Mouse (Mus musculus): ENCODE measurements around the gene Man1c1. TPM values are rescaled to one million over a fixed set of nuclear protein-coding genes. Genes with fewer than 3 reads are reported as not detected.

Man1c1 gene
- polyA plus RNA-seq, 1 experiment = 6.7 TPM

DNA sequence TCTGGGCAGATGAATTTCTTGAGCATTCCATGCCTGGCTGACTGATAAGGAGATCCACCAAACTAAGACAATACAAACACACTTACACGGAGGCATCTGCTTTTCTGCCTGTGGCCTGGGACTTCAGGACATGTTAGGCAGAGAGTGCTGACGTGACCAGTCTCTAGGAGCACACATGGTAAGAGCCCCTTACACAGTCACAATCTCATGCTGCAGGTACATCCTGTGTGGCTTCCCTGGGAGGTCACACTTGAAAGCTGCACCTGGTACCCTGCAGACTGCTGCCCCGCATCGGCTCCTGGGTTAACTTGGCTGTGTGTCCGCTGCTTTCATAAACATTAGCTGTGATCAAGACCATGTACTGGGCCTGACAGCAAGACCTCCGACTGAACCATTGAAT lies 59.7 kb downstream of the Man1c1 start:
- H3K27me3 ChIP-seq (ENCODE audit: control insufficient read depth, insufficient read depth, insufficient read length) = no peaks in the 10 kb centered on the region
- no peak overlapping the region for H3ac ChIP-seq (ENCODE audit: control insufficient read depth, insufficient read length, low read depth)
- H3K36me3 ChIP-seq (ENCODE audit: control insufficient read depth, insufficient read depth) = no peaks in the 10 kb centered on the region
- no peaks in the 10 kb centered on the region for H3K79me2 ChIP-seq (ENCODE audit: control insufficient read depth, insufficient read depth)
- no peak overlapping the region for H3K4me3 ChIP-seq (ENCODE audit: insufficient read depth, poor library complexity, severe bottlenecking)
- TF ChIP-seq USF1 (IDR thresholded peaks at IDR 0.05; ENCODE audit: low read depth) (no peak), MYOG (IDR thresholded peaks at IDR 0.05; ENCODE audit: control insufficient read depth, extremely low read depth, insufficient read length) (no peak), CEBPB (IDR thresholded peaks at IDR 0.05; ENCODE audit: low read depth) (no peak), MYOD1 (IDR thresholded peaks at IDR 0.05; ENCODE audit: control insufficient read depth, insufficient read length, low read depth) (no peak), MAX (IDR thresholded peaks at IDR 0.05) (no peak), FOSL1 (IDR thresholded peaks at IDR 0.05; ENCODE audit: insufficient read depth, low read length, poor library complexity, severe bottlenecking) (no peak), CTCF (IDR thresholded peaks at IDR 0.05; ENCODE audit: control insufficient read depth, insufficient read depth, insufficient read length) (no peak)
- no peaks in the 10 kb centered on the region for H3K79me3 ChIP-seq (ENCODE audit: low read depth)

DNA sequence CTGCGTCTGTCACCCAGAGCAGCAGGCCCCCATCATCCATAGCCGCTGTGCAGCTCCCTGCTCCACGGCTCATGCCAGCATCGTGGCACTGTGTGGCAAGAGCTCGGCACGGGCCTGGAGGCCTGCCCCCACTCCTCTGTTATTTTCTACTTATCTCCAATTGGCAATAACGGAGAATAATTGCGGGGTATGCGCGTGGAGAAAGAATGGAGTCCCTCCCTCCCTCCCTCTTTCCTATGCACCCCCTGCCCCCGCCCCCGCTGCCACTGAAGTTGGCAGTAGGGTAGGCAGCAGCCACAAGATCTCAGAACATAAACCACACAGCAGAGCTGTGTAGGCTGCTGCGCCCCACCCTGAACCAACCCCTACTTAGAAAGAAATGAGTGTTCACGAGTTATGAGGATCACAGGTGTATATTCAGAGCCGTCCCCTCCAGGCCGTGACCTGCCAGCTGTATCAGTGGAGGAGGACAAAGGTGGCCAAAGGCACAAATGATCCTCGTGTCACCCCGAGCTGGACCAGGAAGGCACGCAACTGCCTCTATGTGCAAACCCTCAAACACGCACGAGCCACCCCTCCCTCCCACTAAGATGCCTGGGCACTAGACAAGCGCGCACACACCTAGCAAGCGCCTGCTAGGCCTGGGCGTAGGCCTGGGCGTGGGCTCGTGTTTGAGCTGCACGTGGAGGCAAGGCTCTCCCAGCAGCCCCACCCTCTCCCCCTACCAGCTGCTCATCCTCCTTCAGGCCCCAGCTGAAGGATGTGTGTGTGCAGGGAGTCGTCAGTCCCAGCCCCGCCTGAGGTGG lies 62.2 kb downstream of the Man1c1 start:
- no peak overlapping the region for H3K4me3 ChIP-seq (ENCODE audit: insufficient read depth, poor library complexity, severe bottlenecking)
- H3ac ChIP-seq (ENCODE audit: control insufficient read depth, insufficient read length, low read depth) = no peak overlapping the region
- H3K27me3 ChIP-seq (ENCODE audit: control insufficient read depth, insufficient read depth, insufficient read length) = no peaks in the 10 kb centered on the region
- H3K79me2 ChIP-seq (ENCODE audit: control insufficient read depth, insufficient read depth) = no peaks in the 10 kb centered on the region
- no peaks in the 10 kb centered on the region for H3K36me3 ChIP-seq (ENCODE audit: control insufficient read depth, insufficient read depth)
- H3K79me3 ChIP-seq (ENCODE audit: low read depth) = no peaks in the 10 kb centered on the region
- TF ChIP-seq MYOD1 (IDR thresholded peaks at IDR 0.05; ENCODE audit: control insufficient read depth, insufficient read length, low read depth) = no peak
- no peak for TF ChIP-seq USF1 (IDR thresholded peaks at IDR 0.05; ENCODE audit: low read depth)
- no peak for TF ChIP-seq MYOG (IDR thresholded peaks at IDR 0.05; ENCODE audit: control insufficient read depth, extremely low read depth, insufficient read length)
- TF ChIP-seq MAX (IDR thresholded peaks at IDR 0.05) = no peak
- no peak for TF ChIP-seq FOSL1 (IDR thresholded peaks at IDR 0.05; ENCODE audit: insufficient read depth, low read length, poor library complexity, severe bottlenecking)
- no peak for TF ChIP-seq CEBPB (IDR thresholded peaks at IDR 0.05; ENCODE audit: low read depth)
- TF ChIP-seq CTCF (IDR thresholded peaks at IDR 0.05; ENCODE audit: control insufficient read depth, insufficient read depth, insufficient read length) = no peak

DNA sequence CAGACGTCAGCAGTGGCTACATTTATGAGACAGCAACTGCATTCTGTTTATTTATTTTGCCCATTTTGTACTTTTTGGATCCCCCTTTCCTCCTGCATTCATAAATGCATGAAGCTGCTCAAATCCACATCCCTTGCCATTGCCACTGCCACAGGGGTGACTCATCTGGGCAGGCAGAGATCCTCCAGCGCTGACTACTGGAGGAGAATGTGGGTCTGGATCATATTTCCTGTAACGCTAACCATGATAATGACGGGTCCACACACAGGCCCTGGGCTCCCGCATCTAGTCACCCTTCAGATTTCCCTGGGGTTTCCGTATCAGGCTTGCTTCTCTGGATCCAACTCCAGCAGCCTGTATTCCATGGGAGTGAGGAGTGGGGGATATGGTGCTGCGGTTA lies 64.8 kb downstream of the Man1c1 start:
- TF ChIP-seq CTCF (IDR thresholded peaks at IDR 0.05; ENCODE audit: control insufficient read depth, insufficient read depth, insufficient read length) = no peak
- TF ChIP-seq FOSL1 (IDR thresholded peaks at IDR 0.05; ENCODE audit: insufficient read depth, low read length, poor library complexity, severe bottlenecking) = peak; percentile 89
- Histone ChIP-seq H3K79me3 (ENCODE audit: low read depth) (no peaks in the 10 kb centered on the region), H3K27me3 (ENCODE audit: control insufficient read depth, insufficient read depth, insufficient read length) (no peaks in the 10 kb centered on the region), H3ac (ENCODE audit: control insufficient read depth, insufficient read length, low read depth) (no peak overlapping the region), H3K79me2 (ENCODE audit: control insufficient read depth, insufficient read depth) (no peaks in the 10 kb centered on the region), H3K36me3 (ENCODE audit: control insufficient read depth, insufficient read depth) (no peaks in the 10 kb centered on the region), H3K4me3 (ENCODE audit: insufficient read depth, poor library complexity, severe bottlenecking) (no peak overlapping the region)

DNA sequence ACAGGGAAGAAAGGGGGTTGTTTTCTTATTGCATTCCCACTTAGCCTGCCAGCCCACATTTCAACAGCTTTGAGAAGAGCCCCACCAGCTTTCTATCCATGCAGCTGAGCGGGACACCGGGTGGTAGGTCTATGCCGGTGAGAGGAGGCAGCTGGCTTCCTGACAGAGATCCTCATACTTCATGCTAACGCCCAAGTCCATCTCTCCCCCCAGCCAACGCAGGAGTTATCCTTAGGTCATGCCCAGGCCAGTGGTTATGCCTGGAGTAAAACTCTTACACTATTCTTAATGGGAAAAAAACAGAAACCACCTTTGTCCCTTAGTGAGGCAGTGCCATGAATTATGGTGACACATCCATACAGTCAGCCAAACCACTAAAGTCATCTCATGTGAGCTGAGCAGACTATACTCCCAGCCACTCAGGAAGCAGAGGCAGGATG lies 66.0 kb downstream of the Man1c1 start:
- H3K4me3 ChIP-seq (ENCODE audit: insufficient read depth, poor library complexity, severe bottlenecking) = no peak overlapping the region
- H3K36me3 ChIP-seq (ENCODE audit: control insufficient read depth, insufficient read depth) = no peaks in the 10 kb centered on the region
- H3ac ChIP-seq (ENCODE audit: control insufficient read depth, insufficient read length, low read depth) = no peak overlapping the region
- H3K79me2 ChIP-seq (ENCODE audit: control insufficient read depth, insufficient read depth) = no peaks in the 10 kb centered on the region
- no peaks in the 10 kb centered on the region for H3K27me3 ChIP-seq (ENCODE audit: control insufficient read depth, insufficient read depth, insufficient read length)
- H3K79me3 ChIP-seq (ENCODE audit: low read depth) = no peaks in the 10 kb centered on the region
- TF ChIP-seq CTCF (IDR thresholded peaks at IDR 0.05; ENCODE audit: control insufficient read depth, insufficient read depth, insufficient read length) (no peak), USF1 (IDR thresholded peaks at IDR 0.05; ENCODE audit: low read depth) (no peak), MAX (IDR thresholded peaks at IDR 0.05) (peak; percentile 43), MYOG (IDR thresholded peaks at IDR 0.05; ENCODE audit: control insufficient read depth, extremely low read depth, insufficient read length) (no peak), FOSL1 (IDR thresholded peaks at IDR 0.05; ENCODE audit: insufficient read depth, low read length, poor library complexity, severe bottlenecking) (peak; percentile 63)

DNA sequence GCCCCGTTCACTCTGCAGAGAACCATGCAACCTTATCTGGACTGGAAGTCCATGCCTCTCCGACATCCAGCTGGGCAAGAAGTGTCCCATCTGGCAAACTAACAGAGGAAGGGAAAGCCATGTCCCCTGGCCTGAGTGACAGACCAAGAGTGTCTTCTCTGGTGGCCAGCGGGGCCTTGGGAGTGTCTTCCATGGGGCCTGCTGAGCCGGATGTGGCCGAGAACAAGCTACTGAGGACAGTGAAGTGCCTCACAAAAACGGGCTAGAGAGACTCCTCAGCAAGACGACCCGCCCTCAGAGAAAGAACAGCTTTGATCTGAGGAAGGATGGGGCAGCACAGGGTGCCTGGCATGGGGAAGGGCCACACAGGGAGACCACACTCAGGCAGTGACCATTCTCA lies 67.7 kb downstream of the Man1c1 start:
- TF ChIP-seq CEBPB (IDR thresholded peaks at IDR 0.05; ENCODE audit: low read depth) (no peak), MAX (IDR thresholded peaks at IDR 0.05) (no peak), MYOG (IDR thresholded peaks at IDR 0.05; ENCODE audit: control insufficient read depth, extremely low read depth, insufficient read length) (no peak), USF1 (IDR thresholded peaks at IDR 0.05; ENCODE audit: low read depth) (no peak), CTCF (IDR thresholded peaks at IDR 0.05; ENCODE audit: control insufficient read depth, insufficient read depth, insufficient read length) (no peak), FOSL1 (IDR thresholded peaks at IDR 0.05; ENCODE audit: insufficient read depth, low read length, poor library complexity, severe bottlenecking) (no peak), MYOD1 (IDR thresholded peaks at IDR 0.05; ENCODE audit: control insufficient read depth, insufficient read length, low read depth) (no peak)
- no peaks in the 10 kb centered on the region for H3K27me3 ChIP-seq (ENCODE audit: control insufficient read depth, insufficient read depth, insufficient read length)
- H3K79me2 ChIP-seq (ENCODE audit: control insufficient read depth, insufficient read depth) = no peaks in the 10 kb centered on the region
- H3K36me3 ChIP-seq (ENCODE audit: control insufficient read depth, insufficient read depth) = no peaks in the 10 kb centered on the region
- H3ac ChIP-seq (ENCODE audit: control insufficient read depth, insufficient read length, low read depth) = no peak overlapping the region
- H3K4me3 ChIP-seq (ENCODE audit: insufficient read depth, poor library complexity, severe bottlenecking) = no peak overlapping the region
- H3K79me3 ChIP-seq (ENCODE audit: low read depth) = no peaks in the 10 kb centered on the region

DNA sequence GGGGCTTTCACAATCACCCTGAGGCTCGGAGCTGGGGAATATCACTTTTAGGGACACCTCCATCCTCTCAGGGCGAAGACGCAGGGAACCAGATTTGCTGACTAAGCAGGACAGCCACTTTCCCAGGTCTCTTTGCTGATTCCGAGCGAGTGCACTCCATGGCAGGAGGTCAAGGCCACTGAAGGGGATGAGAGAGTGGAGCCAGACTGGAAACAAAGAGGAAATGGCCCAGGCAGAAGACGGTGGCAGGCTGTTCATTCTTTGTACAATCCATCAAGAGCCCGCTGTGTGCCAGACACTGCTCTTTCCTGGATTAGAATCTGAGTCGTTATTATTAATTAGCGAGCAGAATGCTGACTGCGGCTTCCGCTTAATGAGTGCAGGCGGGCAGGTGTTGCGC lies 70.1 kb downstream of the Man1c1 start:
- no peak overlapping the region for H3K4me3 ChIP-seq (ENCODE audit: insufficient read depth, poor library complexity, severe bottlenecking)
- no peaks in the 10 kb centered on the region for H3K79me2 ChIP-seq (ENCODE audit: control insufficient read depth, insufficient read depth)
- no peaks in the 10 kb centered on the region for H3K36me3 ChIP-seq (ENCODE audit: control insufficient read depth, insufficient read depth)
- no peaks in the 10 kb centered on the region for H3K27me3 ChIP-seq (ENCODE audit: control insufficient read depth, insufficient read depth, insufficient read length)
- no peak for TF ChIP-seq CTCF (IDR thresholded peaks at IDR 0.05; ENCODE audit: control insufficient read depth, insufficient read depth, insufficient read length)
- no peak for TF ChIP-seq USF1 (IDR thresholded peaks at IDR 0.05; ENCODE audit: low read depth)
- no peak for TF ChIP-seq CEBPB (IDR thresholded peaks at IDR 0.05; ENCODE audit: low read depth)
- TF ChIP-seq MYOD1 (IDR thresholded peaks at IDR 0.05; ENCODE audit: control insufficient read depth, insufficient read length, low read depth) = no peak
- no peak for TF ChIP-seq MYOG (IDR thresholded peaks at IDR 0.05; ENCODE audit: control insufficient read depth, extremely low read depth, insufficient read length)
- TF ChIP-seq MAX (IDR thresholded peaks at IDR 0.05) = no peak
- no peak for TF ChIP-seq FOSL1 (IDR thresholded peaks at IDR 0.05; ENCODE audit: insufficient read depth, low read length, poor library complexity, severe bottlenecking)
- no peaks in the 10 kb centered on the region for H3K79me3 ChIP-seq (ENCODE audit: low read depth)
- no peak overlapping the region for H3ac ChIP-seq (ENCODE audit: control insufficient read depth, insufficient read length, low read depth)
